Mouse (Mus musculus): ENCODE data around the gene Mier3.

- no peak for TF ChIP-seq CTCF (IDR thresholded peaks at IDR 0.05; ENCODE audit: low read depth, low read length)
- TF ChIP-seq POLR2AphosphoS5 (IDR thresholded peaks at IDR 0.05; ENCODE audit: insufficient replicate concordance, low read depth, low read length) = no peak
- TF ChIP-seq GATA2 (IDR thresholded peaks at IDR 0.05; ENCODE audit: borderline replicate concordance, low read depth, low read length) = no peak
Observed at GRCm38 (mm10) chr13:111660072-111660471, 20.7 kb upstream of the Mier3 start.

Measured in G1E (cell line).